Comparison of ENCODE assay signal across 9 mouse cellular contexts in the genomic region with DNA sequence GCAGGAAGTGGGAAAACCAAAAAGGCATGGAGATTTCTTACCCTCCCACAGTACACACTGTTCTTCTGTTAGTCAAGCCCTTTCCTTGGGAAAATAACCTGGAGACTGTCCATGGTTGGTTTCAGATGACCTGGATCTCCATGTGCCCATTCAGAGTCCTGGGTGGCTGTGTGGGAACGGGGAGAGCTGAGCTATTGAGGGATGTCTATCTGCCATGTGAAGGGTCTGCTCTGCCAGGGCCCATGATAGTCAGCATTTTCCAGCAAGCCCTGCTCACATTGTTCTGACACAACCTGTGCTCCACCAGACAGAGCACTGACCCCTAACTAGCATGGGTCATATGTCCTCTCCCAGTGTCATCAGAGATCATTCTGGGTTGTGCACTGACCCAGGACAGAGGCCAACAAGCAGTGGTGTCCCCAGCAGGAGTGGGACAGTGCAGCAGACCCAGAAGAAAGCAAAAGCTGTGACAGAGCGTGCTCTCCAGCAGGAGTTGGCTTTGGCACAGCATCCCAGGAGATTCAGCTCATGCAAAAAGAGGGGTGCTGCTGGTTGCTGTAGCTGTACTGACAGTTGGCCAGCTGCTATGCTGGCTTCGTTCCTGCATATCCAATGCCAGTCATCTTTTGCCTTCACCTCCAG. TPM values are rescaled to one million over a fixed set of nuclear protein-coding genes. Genes with fewer than 3 reads are reported as not detected.
DNase-seq lines count a peak whose midpoint lies in the region.
"Had no signal": no experiment of that assay in that cellular context is flagged by ENCODE, and none has a peak within 500 bp of the region (broad histone marks: within the 10 kb centered on the region; RNA-seq: fewer than 3 reads in every experiment).

No protein-coding gene starts in this region.

- intact Hi-C loops in heart, postnatal 25 days (cut with DNase I): loop anchor here (5.0 to 10.0 kb wide), 2 partner anchors 83 to 141 kb away; no protein-coding TSS in a partner anchor
- intact Hi-C loops in left cerebral cortex, postnatal 36 days (cut with DNase I): no loop called here

- DNase-seq in heart, adult 8-10 months (ENCODE audit: low spot score): peak; percentile 31
- DNase-seq in heart, postnatal 25 days (ENCODE audit: low spot score): no peak
- DNase-seq in left cerebral cortex, postnatal 36 days (ENCODE audit: low spot score in 2 of 2): peak; percentile 7 to 14
- DNase-seq in left cerebral cortex, adult 9 months (ENCODE audit: low spot score in 2 of 2): no peak
- peak; percentile 41 for DNase-seq in cerebellum, adult 9-10 months
- peak; percentile 24 for DNase-seq in gastrocnemius, postnatal 25 days
- no peak for DNase-seq in urinary bladder, postnatal 10 days (ENCODE audit: low spot score)
- DNase-seq: kidney, adult 18-20 months; liver, embryonic 13.5 days had no signal

RNA-seq across cellular contexts. Expression of a gene that starts 24.7 kb away (rescaled TPM):
- 1 to 10 TPM; 5.9 to 8.6 (median 7.2) TPM for total RNA-seq in heart, adult 8-10 months (2022)
- total RNA-seq in heart, postnatal 25 days (2021): 1 to 10 TPM; 9.0 to 9.6 TPM
- total RNA-seq in left cerebral cortex, postnatal 36 days (2021): 10 to 100 TPM in 1 of 2 experiments, 1 to 10 TPM in 1; 9.1 to 11.8 TPM
- total RNA-seq in gastrocnemius, postnatal 25 days (2021): 1 to 10 TPM; 3.4 to 3.8 TPM

Comparison
In these comparisons a context has a peak if more than half of its experiments do, and no peak if none do; other contexts are left out.
1. DNase-seq: peak in heart, adult 8-10 months (single experiment), left cerebral cortex, postnatal 36 days (2 of 2), cerebellum, adult 9-10 months (single experiment) and gastrocnemius, postnatal 25 days (single experiment); none in heart, postnatal 25 days (single experiment), left cerebral cortex, adult 9 months (0 of 2) and urinary bladder, postnatal 10 days (single experiment).